Mouse (Mus musculus): ENCODE data around the gene H1f0. TPM values are rescaled to one million over a fixed set of nuclear protein-coding genes. Genes with fewer than 3 reads are reported as not detected.
A peak's percentile ranks its signal among the peaks of the same experiment; 100 is the strongest.

H1f0 gene
- total RNA-seq, 4 experiments from 2014 or later = 64.1 to 92.7 (median 77.5) TPM

GRCm38 (mm10) chr15:79038331-79038730 is 10.1 kb downstream of the H1f0 start:
- DNase-seq (ENCODE audit: low spot score) = no peak

- DNase-seq (ENCODE audit: low spot score) = no peak
These were observed 10.6 kb downstream of the H1f0 start for GRCm38 (mm10) chr15:79038853-79039252.

- no peak for DNase-seq (ENCODE audit: low spot score)
These were observed 12.5 kb downstream of the H1f0 start for GRCm38 (mm10) chr15:79040501-79041416.

- no peak for DNase-seq (ENCODE audit: low spot score)
These were observed 13.3 kb downstream of the H1f0 start, which contains the start of gene Galr3 for GRCm38 (mm10) chr15:79041585-79041984. Galr3 (plus strand) TSS chr15:79041885.

GRCm38 (mm10) chr15:79042721-79043491 is 14.7 kb downstream of the H1f0 start:
- DNase-seq (ENCODE audit: low spot score) = no peak

- no peak for DNase-seq (ENCODE audit: low spot score)
These were observed 16.6 kb downstream of the H1f0 start for GRCm38 (mm10) chr15:79044837-79045236.

GRCm38 (mm10) chr15:79048186-79048585 is 19.9 kb downstream of the H1f0 start:
- DNase-seq (ENCODE audit: low spot score) = no peak

GRCm38 (mm10) chr15:79050160-79050845 is 22.1 kb downstream of the H1f0 start:
- DNase-seq (ENCODE audit: low spot score) = no peak

- DNase-seq (ENCODE audit: low spot score) = no peak
These were observed 22.7 kb downstream of the H1f0 start for GRCm38 (mm10) chr15:79050964-79051363.

- DNase-seq (ENCODE audit: low spot score) = no peak
These were observed 23.5 kb downstream of the H1f0 start for GRCm38 (mm10) chr15:79051461-79052360.

GRCm38 (mm10) chr15:79052366-79052765 is 24.1 kb downstream of the H1f0 start:
- DNase-seq (ENCODE audit: low spot score) = no peak

- no peak for DNase-seq (ENCODE audit: low spot score)
These were observed 28.4 kb downstream of the H1f0 start for GRCm38 (mm10) chr15:79056601-79057000.

- DNase-seq (ENCODE audit: low spot score) = no peak
These were observed 29.6 kb downstream of the H1f0 start for GRCm38 (mm10) chr15:79057850-79058249.

- DNase-seq (ENCODE audit: low spot score) = no peak
These were observed 32.8 kb downstream of the H1f0 start for GRCm38 (mm10) chr15:79060887-79061565.

GRCm38 (mm10) chr15:79062376-79063159 is 34.3 kb downstream of the H1f0 start, which contains the start of gene Ankrd54:
Ankrd54 (minus strand) TSS chr15:79062893.
- peak; percentile 99 for DNase-seq (ENCODE audit: low spot score)

GRCm38 (mm10) chr15:79063160-79063740 is 35.0 kb downstream of the H1f0 start:
- DNase-seq (ENCODE audit: low spot score) = no peak

- no peak for DNase-seq (ENCODE audit: low spot score)
These were observed 37.0 kb downstream of the H1f0 start for GRCm38 (mm10) chr15:79065086-79065770.

- no peak for DNase-seq (ENCODE audit: low spot score)
These were observed 38.0 kb downstream of the H1f0 start for GRCm38 (mm10) chr15:79066276-79066675.

Data from heart, adult 8-10 months (tissue).